Mouse (Mus musculus) ES-CJ7 (cell line): ENCODE data around the gene Dnase1l3.
A peak's percentile ranks its signal among the peaks of the same experiment; 100 is the strongest.

Experiments
- DNase-seq: peaks from one replicate; pipeline ENCODE4 v3.0.0; 2011; ENCODE audit warnings: low read depth, low spot score

Gene Dnase1l3

DNA sequence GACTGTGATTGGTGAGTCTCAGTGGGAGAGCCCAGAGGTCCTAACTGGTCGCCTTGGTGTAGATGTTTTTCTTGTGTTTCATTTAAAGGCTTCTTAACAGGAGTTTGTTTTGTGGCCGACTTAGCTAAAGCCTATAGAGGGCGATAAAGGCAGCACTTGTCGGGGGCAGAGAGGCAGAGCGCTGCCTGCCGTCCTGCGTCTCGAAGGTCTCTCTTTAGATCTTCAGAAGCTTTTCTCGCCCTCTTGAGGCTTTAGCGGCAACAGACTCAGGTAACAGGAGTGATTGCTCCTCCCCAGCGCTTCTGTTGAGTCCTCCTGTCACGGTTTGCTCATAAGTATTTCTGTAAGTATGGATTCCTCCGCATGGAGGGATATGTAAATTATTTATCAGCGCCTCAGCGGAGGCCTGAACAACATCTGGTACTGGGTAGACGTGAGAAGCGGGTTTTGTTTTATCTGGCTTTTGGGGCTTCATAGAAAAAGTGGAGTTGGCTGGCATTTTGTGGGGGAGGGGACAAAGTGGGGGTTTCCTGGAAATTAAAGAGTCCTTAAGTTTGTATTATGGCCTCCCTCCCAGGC is 57.2 kb downstream of the Dnase1l3 start:
- DNase-seq, result peak; percentile 87

DNA sequence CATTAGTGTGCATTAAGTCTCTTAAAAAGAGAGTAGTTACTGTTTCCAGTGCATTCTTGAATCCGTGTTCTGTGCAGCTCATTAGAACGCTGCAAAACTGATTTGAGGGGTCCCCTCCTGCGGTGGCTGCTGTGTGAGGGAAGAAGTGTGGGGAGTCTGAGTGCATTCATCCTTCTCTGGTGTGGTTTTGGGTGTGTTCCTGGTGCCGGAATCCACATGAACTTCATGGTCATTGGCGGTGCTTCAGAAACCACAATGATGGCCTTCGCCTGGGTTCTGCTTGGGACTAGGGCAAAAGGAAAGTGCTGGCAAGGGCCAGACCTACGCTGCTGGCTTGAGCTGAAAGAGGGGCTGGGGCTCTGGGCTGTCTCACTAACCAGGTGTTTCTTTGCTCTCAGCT is 60.2 kb downstream of the Dnase1l3 start:
- DNase-seq, result no peak

DNA sequence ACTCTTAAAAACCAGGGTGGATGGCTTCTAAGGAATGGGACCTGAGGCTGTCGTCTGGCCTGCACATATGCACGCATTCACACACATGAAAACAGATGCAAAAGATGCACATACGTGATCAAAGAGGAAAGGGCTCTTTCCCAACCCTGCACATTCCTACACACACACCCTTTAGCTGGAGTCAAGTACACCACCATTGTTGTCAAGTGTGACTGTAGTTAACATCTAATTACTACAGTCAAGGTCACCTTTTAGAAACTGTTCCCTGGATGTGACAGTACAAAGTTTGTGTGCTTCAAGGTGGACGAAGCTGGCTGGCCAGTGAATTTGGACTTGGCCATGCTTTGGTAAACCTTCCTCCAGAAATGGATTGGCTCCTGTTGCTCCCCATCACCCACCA is 62.2 kb downstream of the Dnase1l3 start:
- DNase-seq, result peak; percentile 39

DNA sequence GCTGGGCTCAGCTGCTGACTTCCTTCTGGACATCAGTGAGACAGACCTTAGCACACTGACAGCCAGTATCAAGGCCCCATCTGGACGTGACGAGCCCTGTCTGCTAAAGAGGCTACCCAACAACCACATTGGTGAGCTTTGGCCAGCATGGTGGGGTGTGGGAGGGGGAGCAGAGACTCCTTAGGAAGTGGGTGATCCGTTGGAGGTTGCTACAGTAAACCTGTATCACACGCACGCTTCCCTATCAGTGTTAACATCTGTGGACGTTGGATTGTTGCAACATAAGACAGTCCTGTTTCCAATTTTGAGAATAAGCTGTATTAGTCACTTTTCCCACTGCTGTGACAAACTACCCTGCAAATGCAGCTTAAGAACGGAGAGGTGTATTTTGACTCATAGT is 65.3 kb downstream of the Dnase1l3 start:
- DNase-seq, result no peak

DNA sequence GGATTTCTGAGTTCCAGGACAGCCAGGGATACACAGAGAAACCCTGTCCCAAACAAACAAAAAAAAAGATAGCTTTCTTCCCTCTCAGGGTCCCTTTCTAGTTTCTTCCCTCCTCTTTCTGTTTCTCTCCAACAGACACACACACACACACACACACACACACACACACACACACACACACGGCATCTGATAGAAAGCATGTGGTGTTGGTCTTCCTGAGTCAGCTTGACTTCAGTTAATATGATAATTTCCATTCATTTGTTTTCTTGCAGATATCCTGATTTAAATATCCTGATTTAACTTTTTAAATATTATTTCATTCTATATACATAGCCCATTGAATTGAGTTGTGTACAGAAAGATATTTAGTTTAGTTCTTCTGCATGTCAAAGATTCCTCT is 66.0 kb downstream of the Dnase1l3 start:
- no peak for DNase-seq

DNA sequence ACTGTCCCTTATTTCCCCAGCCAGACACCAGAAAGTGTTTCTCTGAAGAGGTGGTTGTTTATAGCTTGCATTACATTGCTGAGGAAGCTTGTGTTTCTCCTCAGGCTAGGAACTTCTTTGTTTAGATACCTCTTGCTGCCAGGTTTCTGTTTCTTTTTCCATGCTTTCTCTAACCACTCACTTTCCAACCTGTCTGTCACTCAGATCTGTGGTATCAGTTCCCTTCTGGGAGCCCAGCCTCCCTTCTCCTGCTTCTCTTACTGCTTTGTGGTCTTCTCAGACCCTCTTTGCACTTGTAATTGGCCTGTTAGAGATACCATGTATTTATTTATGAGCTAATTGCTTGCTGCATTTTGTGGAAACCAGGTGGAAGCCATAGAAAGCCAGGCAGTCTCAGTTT is 70.7 kb downstream of the Dnase1l3 start:
- DNase-seq, result no peak

DNA sequence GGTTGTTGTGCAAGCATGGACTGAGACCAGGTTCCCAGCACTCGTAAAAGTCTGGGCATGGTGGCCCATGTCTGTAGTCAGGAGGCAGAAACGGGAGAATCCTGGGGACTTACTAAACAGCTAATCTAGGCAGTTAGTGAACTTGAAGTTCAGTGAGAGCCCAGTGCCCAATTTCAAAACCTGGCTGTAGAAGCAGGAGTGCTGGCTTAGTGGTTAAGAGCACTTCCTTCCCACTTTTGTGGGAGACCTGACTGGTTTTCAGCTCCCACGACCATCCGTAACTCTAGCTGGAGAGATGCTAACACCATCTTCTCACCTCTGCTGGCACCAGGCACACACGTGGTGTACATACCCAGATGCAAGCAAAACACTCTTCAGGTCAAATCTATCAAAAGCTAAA is 72.9 kb downstream of the Dnase1l3 start:
- no peak for DNase-seq

DNA sequence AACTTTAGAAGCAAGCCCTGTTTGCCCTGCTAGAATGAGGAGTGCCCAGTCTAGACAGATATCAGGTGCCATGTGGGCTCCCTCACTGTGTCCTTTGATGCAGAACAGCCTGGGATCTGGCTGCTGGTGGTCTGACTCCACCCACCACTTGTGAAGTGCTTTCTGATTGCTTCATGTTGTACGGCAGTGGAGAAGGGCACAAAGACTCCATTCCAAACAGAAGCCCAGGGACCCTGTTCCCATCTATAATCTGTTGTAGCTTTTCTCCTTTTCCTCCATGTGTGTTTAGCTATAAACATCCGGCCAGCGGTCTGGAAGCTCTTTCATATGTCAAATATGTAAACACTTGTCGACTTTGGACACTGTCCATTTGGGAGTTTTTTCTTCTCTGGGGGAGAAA is 74.5 kb downstream of the Dnase1l3 start:
- no peak for DNase-seq

DNA sequence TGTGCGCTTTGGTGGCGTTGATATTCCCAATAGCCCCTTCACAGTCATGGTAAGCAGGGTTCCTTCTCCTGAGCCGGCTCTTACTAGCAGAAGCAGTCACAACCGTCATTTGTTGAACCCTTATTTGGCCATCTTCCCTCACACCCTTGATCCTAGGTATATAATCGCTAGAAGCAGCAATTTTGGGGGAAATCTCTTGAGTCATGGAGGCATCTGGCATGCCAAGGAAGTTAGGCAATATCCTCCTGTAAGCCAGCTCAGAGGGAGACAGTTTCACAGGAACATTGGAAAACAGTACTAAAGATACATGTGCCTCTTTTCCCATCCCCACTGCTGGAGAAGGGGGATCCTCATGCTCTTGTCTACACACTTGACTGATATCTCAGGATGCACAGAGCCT is 75.1 kb downstream of the Dnase1l3 start:
- DNase-seq, result no peak

DNA sequence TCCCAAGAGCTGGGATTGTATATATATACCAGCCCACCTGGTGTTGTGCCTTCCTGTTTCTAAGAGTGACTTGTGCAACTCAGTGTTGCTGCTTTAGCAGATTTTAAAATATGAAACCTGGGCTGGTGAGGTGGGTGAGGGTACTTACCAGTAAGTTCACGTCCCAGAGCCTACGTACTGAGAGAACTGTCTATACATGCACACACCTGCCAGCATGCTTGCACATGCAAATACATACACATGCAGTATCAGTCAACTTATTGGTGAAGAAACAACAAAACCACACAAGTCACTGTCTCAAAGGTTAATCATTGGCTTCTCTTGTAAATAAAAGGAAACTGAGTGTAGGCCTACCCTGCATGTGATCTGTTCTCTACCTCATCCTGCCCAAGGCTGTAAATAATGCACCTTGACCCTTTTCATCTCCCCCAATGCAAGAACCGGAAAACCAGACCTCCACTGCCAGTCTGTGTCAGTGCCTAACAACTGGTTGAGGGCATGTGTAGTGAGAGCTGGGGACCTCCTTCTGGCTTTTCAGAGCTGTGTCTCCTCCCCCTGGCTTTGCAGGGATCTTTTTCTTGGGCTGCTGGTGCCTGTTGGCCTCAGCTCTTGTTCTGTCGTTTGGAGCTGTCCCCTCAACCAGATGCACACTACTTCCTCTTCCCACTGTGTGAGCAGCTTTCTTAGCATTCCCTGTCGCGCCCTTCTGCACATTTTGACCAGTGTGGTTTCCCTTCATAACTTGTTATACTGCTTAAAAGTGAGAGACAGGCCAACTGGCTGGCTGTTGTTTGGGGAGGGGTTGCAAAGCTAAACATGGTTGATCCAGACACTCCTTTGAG is 76.0 kb downstream of the Dnase1l3 start:
- DNase-seq, result no peak
